Mouse (Mus musculus) lung, embryonic 16.5 days (tissue): ENCODE results near the gene Tle2. TPM values are rescaled to one million over a fixed set of nuclear protein-coding genes. Genes with fewer than 3 reads are reported as not detected.

ENCODE experiments used
- ATAC-seq: fragments of 200-750 bp; cut with Nextera tagmentation; 2 replicates; pipeline ENCODE4 v1.8.0; 2017; ENCODE audit warnings: low read depth, mild to moderate bottlenecking, moderate library complexity
- H3K27ac ChIP-seq: fragments of 300-500 bp; sonication (generic); 2 replicates; pipeline ENCODE4 v1.5.1; 2014; ENCODE audit warnings: mild to moderate bottlenecking, control low read depth, low read length
- H3K27me3 ChIP-seq: fragments of 300-500 bp; sonication (generic); 2 replicates; pipeline ENCODE4 v1.6.1; 2014; ENCODE audit warnings: low read depth, low read length, mixed read lengths; ENCODE audit not compliant: control insufficient read depth, insufficient read depth
- H3K36me3 ChIP-seq: fragments of 300-500 bp; sonication (generic); 2 replicates; pipeline ENCODE4 v1.6.1; 2014; ENCODE audit warnings: low read length; ENCODE audit not compliant: control insufficient read depth, insufficient read depth
- H3K4me1 ChIP-seq: fragments of 300-500 bp; sonication (generic); replicated peaks from 2 replicates; pipeline ENCODE4 v1.6.1; 2014; ENCODE audit warnings: low read length, mixed read lengths; ENCODE audit not compliant: control insufficient read depth, insufficient read depth
- H3K4me2 ChIP-seq: fragments of 300-500 bp; sonication (generic); 2 replicates; pipeline ENCODE4 v1.6.1; 2014; ENCODE audit warnings: low read depth, low read length, control low read depth
- H3K4me3 ChIP-seq: fragments of 300-500 bp; sonication (generic); 2 replicates; pipeline ENCODE4 v1.5.1; 2014; ENCODE audit warnings: mild to moderate bottlenecking, low read length, control low read depth
- H3K9ac ChIP-seq: fragments of 300-500 bp; sonication (generic); 2 replicates; pipeline ENCODE4 v1.6.1; 2014; ENCODE audit warnings: low read length, control low read depth
- H3K9me3 ChIP-seq: fragments of 300-500 bp; sonication (generic); 2 replicates; pipeline ENCODE4 v1.6.1; 2016; ENCODE audit warnings: low read length; ENCODE audit not compliant: control insufficient read depth
- WGBS: fragments of 180-500 bp; shearing (Covaris S2); extraction: QIAGEN DNeasy Blood & Tissue Kit; methylation state at CpG from one replicate; pipeline ENCODE4 v1.1.7; 2014; 5-methylcytosine and 5-hydroxymethylcytosine counted together
- polyA plus RNA-seq: library from polyadenylated mRNA; unstranded; fragments of >200 nt; fragmentation: Nextera tagmentation; extraction: Ambion mirVana; gene quantifications from 2 replicates; pipeline ENCODE4 v1.2.1, GENCODE M21; 2015

The Tle2 gene
- polyA plus RNA-seq, 1 experiment from 2014 or later: 51.2 TPM

DNA sequence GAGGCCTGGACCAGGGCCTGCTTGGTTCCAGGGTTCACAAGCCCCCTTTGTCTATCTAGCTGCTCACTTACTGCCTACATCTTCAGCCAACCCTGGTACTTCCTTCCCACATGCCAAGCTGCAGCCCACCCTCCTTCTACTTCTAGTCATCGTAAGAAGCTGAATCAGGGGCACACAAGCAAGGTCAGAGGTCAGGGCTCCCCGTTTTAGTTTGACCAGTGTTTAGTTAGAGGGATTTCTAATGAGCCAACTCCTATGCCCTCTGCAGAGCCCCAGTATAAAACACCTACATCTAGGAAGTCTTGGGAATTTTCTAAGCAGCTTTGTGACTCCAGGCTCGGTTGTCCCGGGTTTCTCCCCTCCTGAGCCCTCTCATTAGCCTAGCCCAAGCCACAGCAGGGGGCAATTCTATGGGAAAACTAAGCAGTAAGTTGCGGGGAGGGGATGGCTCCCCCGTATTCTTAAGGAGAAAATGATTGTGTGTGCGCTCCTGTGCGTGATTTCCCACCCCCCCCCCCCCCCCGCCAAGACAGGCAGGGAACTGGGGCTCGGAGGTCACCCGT lies 4.0 kb upstream of the Tle2 start:
- Histone ChIP-seq H3K4me3 (peak overlapping the region; percentile 57), H3K9ac (peak overlapping the region; percentile 60), H3K9me3 (no peaks in the 10 kb centered on the region), H3K4me2 (peak overlapping the region; percentile 85), H3K27me3 (no peaks in the 10 kb centered on the region), H3K4me1 (peaks cover 63% of the 10 kb centered on the region), H3K36me3 (peaks cover 16% of the 10 kb centered on the region), H3K27ac (peak overlapping the region; percentile 96)
- WGBS: under 1% methylated on average over 9 of the region's 11 CpGs
- ATAC-seq: peak; percentile 4; the same call in 1 of the 2 replicates

DNA sequence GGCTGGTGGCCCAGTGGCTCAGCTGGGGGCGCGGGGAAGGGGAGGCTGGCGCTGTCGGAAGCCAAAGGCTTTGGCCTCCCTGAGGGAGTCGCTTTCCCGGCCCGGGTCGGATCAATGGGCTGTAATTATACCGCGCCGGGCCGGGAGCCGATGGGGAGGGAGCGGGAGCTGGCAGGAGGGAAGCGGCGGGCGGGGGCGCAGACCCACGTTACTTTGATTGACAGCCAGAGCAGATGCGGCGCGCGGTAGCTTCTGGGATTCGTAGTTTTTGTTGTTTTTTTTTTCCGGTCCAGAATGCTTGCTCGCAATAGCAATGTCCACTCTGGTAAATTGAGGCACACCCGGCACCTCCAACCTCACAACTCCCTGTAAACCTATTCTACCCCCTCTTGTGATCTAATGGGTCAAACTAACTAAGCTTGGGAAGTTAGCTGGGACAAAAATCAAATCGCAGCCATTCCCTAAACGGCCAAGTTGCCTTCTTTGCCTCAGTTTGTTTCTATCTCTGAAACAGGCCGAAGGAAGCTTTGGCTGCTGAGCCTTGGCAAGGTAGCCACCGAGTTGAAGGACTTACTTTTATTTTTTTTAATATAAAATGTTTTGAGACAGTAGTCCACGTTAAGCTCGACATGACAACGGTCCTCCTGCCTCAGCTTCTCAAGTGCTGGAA lies 3.4 kb upstream of the Tle2 start:
- under 1% methylated on average over 34 of the region's 34 CpGs for WGBS
- peaks cover 9% of the 10 kb centered on the region for H3K36me3 ChIP-seq
- peak overlapping the region; percentile 60 for H3K9ac ChIP-seq
- H3K27me3 ChIP-seq: no peaks in the 10 kb centered on the region
- peaks cover 64% of the 10 kb centered on the region for H3K4me1 ChIP-seq
- H3K9me3 ChIP-seq: no peaks in the 10 kb centered on the region
- H3K4me3 ChIP-seq: peak overlapping the region; percentile 57
- peak; percentile 67 for ATAC-seq
- peak overlapping the region; percentile 96 for H3K27ac ChIP-seq
- H3K4me2 ChIP-seq: peak overlapping the region; percentile 85

DNA sequence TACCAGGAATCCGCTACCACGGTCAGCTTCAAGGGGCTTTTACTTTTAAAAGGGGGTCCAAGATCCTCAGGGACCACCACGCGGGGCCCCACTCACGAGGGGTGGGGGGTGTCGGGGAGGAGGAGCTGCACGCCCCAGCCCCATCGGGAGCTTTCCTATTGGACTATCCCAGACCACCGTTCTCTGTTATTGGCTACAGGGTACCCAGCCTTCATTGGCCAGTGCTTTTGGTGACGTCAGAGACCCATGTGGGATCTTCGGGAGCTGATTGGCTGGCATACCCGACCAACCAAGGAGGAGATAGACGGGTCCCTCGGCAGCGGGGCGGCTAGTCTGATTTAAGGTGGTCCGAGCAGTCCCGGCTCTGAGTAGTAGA lies 2.9 kb upstream of the Tle2 start:
- H3K27ac ChIP-seq: peak overlapping the region; percentile 96
- H3K27me3 ChIP-seq: no peaks in the 10 kb centered on the region
- peak overlapping the region; percentile 61 for H3K9ac ChIP-seq
- no peaks in the 10 kb centered on the region for H3K9me3 ChIP-seq
- H3K4me1 ChIP-seq: peaks cover 67% of the 10 kb centered on the region
- peak overlapping the region; percentile 85 for H3K4me2 ChIP-seq
- ATAC-seq: peak; percentile 90
- peaks cover 5% of the 10 kb centered on the region for H3K36me3 ChIP-seq
- WGBS: under 1% methylated on average over 18 of the region's 18 CpGs
- H3K4me3 ChIP-seq: peak overlapping the region; percentile 57

DNA sequence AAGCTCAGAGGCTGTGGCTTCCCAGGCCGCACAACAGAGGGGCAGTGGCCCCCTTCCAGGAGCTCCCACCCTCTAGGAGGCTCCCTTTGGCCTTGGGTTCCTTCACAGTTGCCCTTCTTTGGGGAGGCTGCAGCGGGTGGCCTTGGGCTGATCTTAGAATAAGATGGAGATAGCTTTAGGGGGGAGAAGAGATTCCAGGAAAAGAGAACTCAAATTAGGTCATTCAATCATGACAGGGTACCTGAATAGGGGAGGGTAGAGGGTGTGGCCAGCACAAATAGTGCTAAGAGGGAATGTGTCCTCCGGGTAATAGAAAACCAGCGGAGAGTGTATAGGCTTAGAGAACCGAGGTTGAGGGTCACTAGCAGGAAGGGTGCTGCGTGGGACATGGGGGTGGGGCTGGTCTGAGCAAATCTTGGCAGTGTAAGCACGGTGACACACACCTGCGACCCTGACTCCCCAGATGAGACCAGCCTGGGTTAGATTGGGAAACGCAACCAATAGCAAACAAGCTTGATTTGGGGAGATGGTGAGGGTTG lies 2.2 kb upstream of the Tle2 start:
- ATAC-seq: no peak
- 10% methylated on average over 9 of the region's 9 CpGs for WGBS
- no peaks in the 10 kb centered on the region for H3K36me3 ChIP-seq
- peak overlapping the region; percentile 61 for H3K9ac ChIP-seq
- H3K27ac ChIP-seq: peak overlapping the region; percentile 96
- no peaks in the 10 kb centered on the region for H3K9me3 ChIP-seq
- peaks cover 67% of the 10 kb centered on the region for H3K4me1 ChIP-seq
- H3K4me3 ChIP-seq: peak overlapping the region; percentile 40
- peak overlapping the region; percentile 85 for H3K4me2 ChIP-seq
- no peaks in the 10 kb centered on the region for H3K27me3 ChIP-seq

DNA sequence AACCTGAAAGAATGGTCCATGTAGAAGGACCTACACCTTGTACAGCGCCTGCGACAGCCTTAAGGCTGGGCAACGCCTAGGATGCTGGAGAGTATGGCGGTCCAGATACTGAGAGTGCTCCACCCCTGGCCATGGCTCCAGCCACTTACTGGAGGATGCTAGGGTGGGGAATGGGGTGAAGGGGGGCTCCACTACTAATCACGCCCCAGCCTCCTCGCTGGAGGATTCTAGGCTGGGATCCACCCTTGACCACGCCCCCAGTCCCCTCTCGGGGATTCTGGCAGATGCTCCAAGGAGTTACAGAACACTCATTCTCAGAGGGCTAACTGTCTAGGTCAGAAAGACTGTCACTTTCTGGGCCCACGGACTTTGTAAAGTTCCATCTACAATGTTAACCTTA lies 1.4 kb upstream of the Tle2 start:
- Histone ChIP-seq H3K27me3 (no peaks in the 10 kb centered on the region), H3K9ac (no peak overlapping the region), H3K4me1 (peaks cover 64% of the 10 kb centered on the region), H3K27ac (peak overlapping the region; percentile 96), H3K4me3 (no peak overlapping the region), H3K36me3 (no peaks in the 10 kb centered on the region), H3K9me3 (no peaks in the 10 kb centered on the region), H3K4me2 (no peak overlapping the region)
- WGBS: 12% methylated on average over 9 of the region's 9 CpGs
- ATAC-seq: no peak

DNA sequence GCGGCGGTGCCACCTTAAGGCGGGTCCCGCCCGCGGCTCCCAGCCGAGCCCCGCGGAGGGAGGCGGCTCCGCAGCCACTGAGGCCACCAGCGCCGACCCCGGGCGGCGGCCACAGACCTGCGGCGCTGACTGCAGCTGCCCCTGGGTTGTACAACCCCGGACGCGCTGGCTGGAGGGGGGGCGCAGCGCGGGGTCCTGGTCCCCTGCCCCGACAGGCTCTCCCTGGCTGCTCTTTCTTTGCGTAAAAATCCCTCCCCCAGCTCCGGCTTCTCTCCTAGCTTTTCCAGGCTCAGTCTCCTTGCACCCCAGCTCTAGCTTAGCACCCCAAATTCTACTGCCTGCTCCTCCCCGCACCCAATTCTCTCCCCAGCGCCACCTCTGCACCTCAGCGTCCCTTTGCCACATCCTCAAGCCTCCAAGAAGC lies 859 bp downstream of the Tle2 start:
- ATAC-seq: peak; percentile 15
- no peaks in the 10 kb centered on the region for H3K27me3 ChIP-seq
- H3K4me2 ChIP-seq: peak overlapping the region; percentile 79
- H3K36me3 ChIP-seq: no peaks in the 10 kb centered on the region; the same call in 1 of the 2 replicates
- WGBS: under 1% methylated on average over 26 of the region's 30 CpGs
- no peaks in the 10 kb centered on the region for H3K9me3 ChIP-seq
- peak overlapping the region; percentile 70 for H3K4me3 ChIP-seq
- peak overlapping the region; percentile 81 for H3K9ac ChIP-seq
- H3K4me1 ChIP-seq: peaks cover 43% of the 10 kb centered on the region
- H3K27ac ChIP-seq: peak overlapping the region; percentile 66

DNA sequence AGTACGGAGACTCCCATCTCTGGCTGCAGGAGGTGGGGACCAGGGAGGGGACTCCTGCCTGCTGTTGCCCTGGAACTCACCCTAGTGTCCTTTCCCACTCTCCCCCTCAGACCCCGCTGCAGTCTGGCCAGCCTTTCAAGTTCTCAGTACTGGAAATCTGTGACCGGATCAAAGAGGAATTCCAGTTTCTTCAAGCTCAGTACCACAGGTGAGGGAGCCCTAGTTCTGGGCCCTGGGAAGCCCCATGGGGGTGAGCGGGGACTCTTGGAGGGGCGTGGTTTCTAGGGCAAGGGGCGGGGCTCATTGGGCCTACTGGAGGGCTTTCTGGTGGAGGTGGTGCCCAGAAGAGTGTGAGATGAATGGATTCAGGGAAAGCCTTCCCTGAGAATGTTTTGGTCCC lies 1.3 kb downstream of the Tle2 start:
- H3K36me3 ChIP-seq: no peaks in the 10 kb centered on the region; the same call in none of the 2 replicates
- no peak for ATAC-seq
- H3K9me3 ChIP-seq: no peaks in the 10 kb centered on the region
- peaks cover 38% of the 10 kb centered on the region for H3K4me1 ChIP-seq
- H3K27me3 ChIP-seq: no peaks in the 10 kb centered on the region
- peak overlapping the region; percentile 81 for H3K9ac ChIP-seq
- H3K4me3 ChIP-seq: peak overlapping the region; percentile 70
- H3K4me2 ChIP-seq: peak overlapping the region; percentile 79
- 3% methylated on average over 6 of the region's 6 CpGs for WGBS
- H3K27ac ChIP-seq: peak overlapping the region; percentile 66

DNA sequence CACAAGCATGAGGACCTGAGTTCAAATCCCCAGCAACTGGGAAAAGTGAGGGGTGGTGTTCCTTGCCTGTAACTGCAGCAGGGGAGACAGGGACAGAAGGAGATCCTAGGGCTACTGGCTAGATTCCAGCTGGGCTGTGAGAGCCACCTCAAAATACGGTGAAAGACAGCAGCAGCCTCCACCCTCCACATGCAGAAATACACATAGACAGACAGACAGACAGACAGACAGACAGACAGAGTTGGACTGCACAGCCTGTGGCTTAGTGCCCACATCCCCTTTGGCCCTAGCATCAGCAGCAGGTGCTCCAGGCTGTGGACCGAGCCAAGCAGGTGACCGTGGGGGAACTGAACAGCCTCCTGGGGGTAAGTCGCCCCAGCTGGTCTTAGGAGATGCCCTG lies 5.6 kb downstream of the Tle2 start:
- Histone ChIP-seq H3K36me3 (no peaks in the 10 kb centered on the region; the same call in none of the 2 replicates), H3K27ac (no peak overlapping the region), H3K4me2 (no peak overlapping the region; the same call in 1 of the 2 replicates), H3K9ac (no peak overlapping the region), H3K4me1 (peaks cover 6% of the 10 kb centered on the region), H3K9me3 (no peaks in the 10 kb centered on the region), H3K27me3 (no peaks in the 10 kb centered on the region), H3K4me3 (no peak overlapping the region)
- no peak for ATAC-seq
- 68% methylated on average over 4 of the region's 4 CpGs for WGBS

DNA sequence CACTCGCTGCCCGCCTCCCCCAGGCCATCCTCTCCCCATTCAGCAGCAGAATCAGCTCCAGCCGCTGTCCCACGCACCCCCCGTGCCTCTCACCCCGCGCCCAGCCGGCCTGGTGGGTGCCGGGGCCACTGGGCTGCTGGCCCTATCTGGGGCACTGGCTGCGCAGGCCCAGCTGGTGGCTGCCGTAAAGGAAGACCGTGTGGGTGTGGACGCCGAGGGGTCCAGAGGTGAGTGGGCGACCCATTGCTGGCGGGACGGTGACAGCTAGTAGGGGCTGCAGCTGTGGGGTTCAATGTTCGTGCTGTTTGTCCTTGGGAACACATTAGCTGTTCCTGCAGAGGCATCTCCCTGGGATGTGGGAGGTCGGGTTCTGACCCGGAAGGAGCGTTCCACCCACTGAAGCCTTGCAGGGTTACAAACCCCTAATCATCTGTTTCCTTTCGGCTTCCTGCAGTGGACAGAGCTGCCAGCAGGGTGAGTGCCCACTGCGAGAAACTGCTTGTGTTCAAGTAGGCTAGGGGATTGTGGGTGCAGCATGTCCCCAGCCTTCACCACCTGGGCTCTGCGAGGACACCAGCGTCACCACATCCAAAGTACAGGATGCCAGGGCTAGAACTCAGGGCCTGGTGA lies 6.2 kb downstream of the Tle2 start:
- Histone ChIP-seq H3K36me3 (peaks cover 2% of the 10 kb centered on the region), H3K9ac (peak overlapping the region; percentile 27; the same call in 1 of the 2 replicates), H3K4me3 (no peak overlapping the region), H3K27ac (no peak overlapping the region), H3K4me2 (peak overlapping the region; percentile 26), H3K27me3 (no peaks in the 10 kb centered on the region), H3K9me3 (no peaks in the 10 kb centered on the region), H3K4me1 (peaks cover 6% of the 10 kb centered on the region)
- ATAC-seq: peak; percentile 13
- WGBS: 47% methylated on average over 25 of the region's 25 CpGs
